Mouse (Mus musculus): ENCODE data around the gene Cnst. TPM values are rescaled to one million over a fixed set of nuclear protein-coding genes. Genes with fewer than 3 reads are reported as not detected.

Cnst gene
- polyA plus RNA-seq, 1 experiment from 2014 or later = 20.5 TPM

GRCm38 (mm10) chr1:179556921-179557320 is 10.8 kb downstream of the Cnst start:
- Histone ChIP-seq H3K9me3 (replicated peaks) (no peaks in the 10 kb centered on the region), H3K4me1 (replicated peaks) (peaks cover 20% of the 10 kb centered on the region), H3K9ac (no peak overlapping the region), H3K27me3 (replicated peaks) (no peaks in the 10 kb centered on the region), H3K36me3 (no peaks in the 10 kb centered on the region), H3K27ac (ENCODE audit: poor library complexity, severe bottlenecking) (no peak overlapping the region), H3K4me2 (no peak overlapping the region), H3K4me3 (no peak overlapping the region)
- ATAC-seq (ENCODE audit: insufficient number of reproducible peaks, low FRiP score) = no peak
- WGBS = 85% methylated on average over 3 of the region's 3 CpGs

- H3K9me3 ChIP-seq (replicated peaks) = no peaks in the 10 kb centered on the region
- WGBS = 78% methylated on average over 11 of the region's 11 CpGs
- no peak for ATAC-seq (ENCODE audit: insufficient number of reproducible peaks, low FRiP score)
- H3K4me3 ChIP-seq = no peak overlapping the region
- peaks cover 4% of the 10 kb centered on the region; the same call in 1 of the 2 replicates for H3K4me1 ChIP-seq (replicated peaks)
- H3K36me3 ChIP-seq = no peaks in the 10 kb centered on the region
- H3K27ac ChIP-seq (ENCODE audit: poor library complexity, severe bottlenecking) = no peak overlapping the region
- H3K9ac ChIP-seq = no peak overlapping the region
- H3K27me3 ChIP-seq (replicated peaks) = no peaks in the 10 kb centered on the region
- no peak overlapping the region for H3K4me2 ChIP-seq
Measured at GRCm38 (mm10) chr1:179559446-179560194, 13.4 kb downstream of the Cnst start.

GRCm38 (mm10) chr1:179560845-179561430 is 14.8 kb downstream of the Cnst start:
- 93% methylated on average over 6 of the region's 6 CpGs for WGBS
- H3K4me2 ChIP-seq = no peak overlapping the region
- no peak overlapping the region for H3K27ac ChIP-seq (ENCODE audit: poor library complexity, severe bottlenecking)
- peaks cover 4% of the 10 kb centered on the region; the same call in 1 of the 2 replicates for H3K4me1 ChIP-seq (replicated peaks)
- H3K9me3 ChIP-seq (replicated peaks) = no peaks in the 10 kb centered on the region
- no peak for ATAC-seq (ENCODE audit: insufficient number of reproducible peaks, low FRiP score)
- no peak overlapping the region for H3K4me3 ChIP-seq
- no peaks in the 10 kb centered on the region for H3K27me3 ChIP-seq (replicated peaks)
- no peaks in the 10 kb centered on the region for H3K36me3 ChIP-seq
- no peak overlapping the region for H3K9ac ChIP-seq

- H3K4me1 ChIP-seq (replicated peaks) = peaks cover 15% of the 10 kb centered on the region
- 83% methylated on average over 4 of the region's 4 CpGs for WGBS
- H3K36me3 ChIP-seq = no peaks in the 10 kb centered on the region
- H3K27me3 ChIP-seq (replicated peaks) = no peaks in the 10 kb centered on the region
- H3K9me3 ChIP-seq (replicated peaks) = no peaks in the 10 kb centered on the region
- ATAC-seq (ENCODE audit: insufficient number of reproducible peaks, low FRiP score) = no peak
- no peak overlapping the region for H3K4me2 ChIP-seq
- H3K27ac ChIP-seq (ENCODE audit: poor library complexity, severe bottlenecking) = no peak overlapping the region
- no peak overlapping the region for H3K9ac ChIP-seq
- no peak overlapping the region for H3K4me3 ChIP-seq
Measured at GRCm38 (mm10) chr1:179563211-179563610, 17.0 kb downstream of the Cnst start.

- ATAC-seq (ENCODE audit: insufficient number of reproducible peaks, low FRiP score) = no peak
- Histone ChIP-seq H3K4me3 (no peak overlapping the region), H3K9me3 (replicated peaks) (no peaks in the 10 kb centered on the region), H3K36me3 (no peaks in the 10 kb centered on the region), H3K4me1 (replicated peaks) (peaks cover 22% of the 10 kb centered on the region), H3K27me3 (replicated peaks) (no peaks in the 10 kb centered on the region), H3K9ac (no peak overlapping the region), H3K27ac (ENCODE audit: poor library complexity, severe bottlenecking) (no peak overlapping the region), H3K4me2 (no peak overlapping the region)
- 89% methylated on average over 5 of the region's 5 CpGs for WGBS
Measured at GRCm38 (mm10) chr1:179563926-179564325, 17.8 kb downstream of the Cnst start.

DNA sequence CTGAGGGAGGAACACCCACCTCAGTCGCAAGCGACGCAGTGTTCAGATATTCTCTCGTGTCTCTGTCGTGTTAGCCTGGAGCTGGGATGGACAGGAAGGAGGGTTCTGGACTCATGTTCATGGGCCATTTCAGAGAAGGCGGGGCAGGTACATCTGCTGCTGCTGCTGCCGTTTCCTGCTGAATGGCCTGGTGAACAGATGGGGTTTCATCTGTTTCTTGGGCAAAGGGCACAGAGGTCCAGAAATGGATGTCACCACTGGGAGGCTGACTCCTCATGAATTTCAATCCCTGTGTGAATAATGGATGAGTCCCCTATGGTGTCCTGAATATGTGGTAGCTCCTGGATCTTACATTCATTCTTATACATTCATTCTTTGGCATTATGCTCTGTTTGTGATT is 21.4 kb downstream of the Cnst start:
- H3K4me2 ChIP-seq = no peak overlapping the region
- no peak for ATAC-seq (ENCODE audit: insufficient number of reproducible peaks, low FRiP score)

DNA sequence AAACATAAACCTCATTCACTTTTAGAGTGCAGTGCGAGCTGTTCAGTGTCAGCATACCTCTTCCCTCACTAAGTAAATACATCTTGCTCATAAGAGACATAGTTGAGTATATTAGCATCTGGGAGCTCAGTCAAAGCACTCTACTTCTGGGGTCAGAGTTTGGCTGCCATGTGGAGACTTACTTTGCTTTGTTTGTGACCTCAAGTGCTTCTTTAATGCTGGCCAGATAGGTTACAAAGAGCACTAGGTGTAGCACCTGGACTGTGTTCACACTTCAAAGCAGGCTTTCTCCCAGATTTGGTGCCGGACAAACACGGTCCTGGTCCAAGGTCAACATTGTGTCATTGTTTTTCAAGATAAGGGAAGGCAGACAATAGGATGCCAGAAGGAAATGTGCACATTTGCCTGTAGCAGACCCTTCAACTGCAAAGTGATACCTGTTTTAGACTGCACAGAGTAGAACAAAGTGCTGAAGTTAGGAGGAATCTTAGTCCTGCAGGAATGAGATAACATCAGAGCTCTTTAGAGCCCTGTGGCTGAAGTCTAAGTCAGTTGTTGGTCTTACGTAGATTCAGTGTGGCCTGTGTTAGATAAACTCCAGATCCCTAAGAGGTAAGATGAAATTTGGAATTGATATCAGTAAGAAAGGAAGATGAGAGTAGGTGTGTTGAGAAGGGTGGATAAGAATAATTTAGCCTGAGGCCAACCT is 22.7 kb downstream of the Cnst start:
- Histone ChIP-seq H3K4me1 (replicated peaks) (peaks cover 32% of the 10 kb centered on the region), H3K9me3 (replicated peaks) (no peaks in the 10 kb centered on the region), H3K36me3 (no peaks in the 10 kb centered on the region), H3K4me3 (no peak overlapping the region), H3K9ac (no peak overlapping the region), H3K4me2 (no peak overlapping the region), H3K27me3 (replicated peaks) (no peaks in the 10 kb centered on the region), H3K27ac (ENCODE audit: poor library complexity, severe bottlenecking) (peak overlapping the region; percentile 16; the same call in 1 of the 2 replicates)
- 36% methylated on average over 4 of the region's 4 CpGs for WGBS
- no peak for ATAC-seq (ENCODE audit: insufficient number of reproducible peaks, low FRiP score)

More for the DNA sequence above, 21.4 kb downstream of the Cnst start:
- H3K27ac ChIP-seq (ENCODE audit: poor library complexity, severe bottlenecking) = no peak overlapping the region
- no peaks in the 10 kb centered on the region for H3K9me3 ChIP-seq (replicated peaks)
- H3K4me3 ChIP-seq = no peak overlapping the region
- no peaks in the 10 kb centered on the region for H3K36me3 ChIP-seq
- WGBS = 79% methylated on average over 7 of the region's 7 CpGs
- H3K27me3 ChIP-seq (replicated peaks) = no peaks in the 10 kb centered on the region
- peaks cover 30% of the 10 kb centered on the region for H3K4me1 ChIP-seq (replicated peaks)
- H3K9ac ChIP-seq = no peak overlapping the region

GRCm38 (mm10) chr1:179570482-179570881 is 24.3 kb downstream of the Cnst start:
- Histone ChIP-seq H3K4me3 (no peak overlapping the region), H3K4me2 (no peak overlapping the region), H3K9ac (no peak overlapping the region), H3K9me3 (replicated peaks) (no peaks in the 10 kb centered on the region), H3K27me3 (replicated peaks) (no peaks in the 10 kb centered on the region), H3K27ac (ENCODE audit: poor library complexity, severe bottlenecking) (no peak overlapping the region), H3K36me3 (no peaks in the 10 kb centered on the region), H3K4me1 (replicated peaks) (peaks cover 37% of the 10 kb centered on the region)
- WGBS = 89% methylated on average over 1 of the region's 1 CpGs
- ATAC-seq (ENCODE audit: insufficient number of reproducible peaks, low FRiP score) = no peak

DNA sequence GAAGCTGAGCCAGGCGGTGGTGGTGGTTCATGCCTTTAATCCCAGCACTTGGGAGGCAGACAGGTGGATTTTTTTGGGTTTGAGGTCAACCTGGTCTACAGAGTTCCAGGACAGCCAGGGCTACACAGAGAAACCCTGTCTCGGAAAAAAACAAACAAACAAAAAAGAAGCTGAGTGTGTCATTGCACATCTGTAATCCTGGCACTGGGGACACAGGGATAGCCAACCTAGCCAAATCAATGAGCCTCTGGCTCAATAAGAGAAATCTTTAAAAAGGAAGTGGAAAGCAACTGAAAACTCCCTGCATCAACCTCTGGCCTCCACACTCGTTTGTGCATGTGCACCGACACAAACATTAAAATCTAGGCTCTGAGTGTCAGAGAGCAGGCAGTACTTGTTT is 25.5 kb downstream of the Cnst start:
- peaks cover 33% of the 10 kb centered on the region for H3K4me1 ChIP-seq (replicated peaks)
- no peak overlapping the region for H3K4me2 ChIP-seq
- no peak overlapping the region for H3K27ac ChIP-seq (ENCODE audit: poor library complexity, severe bottlenecking)
- ATAC-seq (ENCODE audit: insufficient number of reproducible peaks, low FRiP score) = no peak
- no peak overlapping the region for H3K4me3 ChIP-seq
- H3K36me3 ChIP-seq = no peaks in the 10 kb centered on the region
- WGBS = 90% methylated on average over 4 of the region's 4 CpGs
- H3K9ac ChIP-seq = no peak overlapping the region
- no peaks in the 10 kb centered on the region for H3K27me3 ChIP-seq (replicated peaks)
- no peaks in the 10 kb centered on the region for H3K9me3 ChIP-seq (replicated peaks)

DNA sequence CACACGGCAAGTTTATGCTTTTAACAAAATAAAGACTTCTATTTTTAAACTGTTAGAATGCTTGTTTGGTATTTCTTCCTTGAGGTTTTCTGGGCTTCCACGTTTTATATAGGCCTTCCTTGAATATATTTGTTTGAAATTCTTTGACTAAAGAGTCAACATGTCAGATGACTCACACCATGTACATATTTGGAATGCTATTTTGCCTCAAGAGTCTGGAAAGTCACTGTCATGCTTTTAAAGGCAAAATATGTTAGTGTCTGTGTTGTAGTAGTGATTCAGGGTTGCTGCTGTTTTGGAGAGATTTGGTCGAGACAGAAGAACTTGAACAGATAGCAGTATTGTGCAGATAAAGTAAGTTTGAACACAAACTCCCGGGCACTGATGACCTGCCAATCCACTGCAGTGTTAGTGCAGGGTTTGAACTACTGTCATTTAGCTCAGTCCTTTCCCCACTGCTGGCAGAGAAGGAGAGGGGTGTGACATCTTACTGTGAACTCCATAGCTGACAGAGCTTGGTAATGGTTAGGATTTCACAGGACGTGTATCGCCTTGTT is 27.6 kb downstream of the Cnst start:
- ATAC-seq (ENCODE audit: insufficient number of reproducible peaks, low FRiP score) = no peak
- Histone ChIP-seq H3K36me3 (no peaks in the 10 kb centered on the region), H3K9me3 (replicated peaks) (no peaks in the 10 kb centered on the region), H3K4me3 (no peak overlapping the region), H3K4me1 (replicated peaks) (peaks cover 17% of the 10 kb centered on the region), H3K27me3 (replicated peaks) (no peaks in the 10 kb centered on the region), H3K9ac (no peak overlapping the region), H3K4me2 (no peak overlapping the region), H3K27ac (ENCODE audit: poor library complexity, severe bottlenecking) (no peak overlapping the region)
- WGBS = 56% methylated on average over 6 of the region's 6 CpGs

DNA sequence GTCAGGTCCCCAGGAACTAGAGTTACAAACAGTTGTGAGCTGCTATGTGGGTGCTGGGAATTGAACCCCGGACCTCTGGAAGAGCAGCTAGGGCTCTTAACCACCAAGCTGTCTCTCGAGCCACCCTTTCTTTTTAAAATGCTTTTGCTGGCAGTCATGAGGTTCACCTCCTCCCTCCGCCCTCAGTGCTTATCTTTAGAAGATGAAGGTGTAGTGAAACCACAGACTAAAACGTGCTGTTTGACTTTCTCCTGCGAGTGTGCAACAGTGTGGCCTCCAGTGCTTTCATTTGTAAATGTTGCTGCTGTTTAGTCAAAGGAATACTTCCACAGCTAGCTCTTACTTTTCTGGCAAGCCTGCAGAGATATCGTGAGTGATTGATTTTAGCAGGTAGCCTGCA is 32.5 kb downstream of the Cnst start:
- H3K4me2 ChIP-seq = no peak overlapping the region
- peaks cover 17% of the 10 kb centered on the region for H3K36me3 ChIP-seq
- no peak overlapping the region for H3K27ac ChIP-seq (ENCODE audit: poor library complexity, severe bottlenecking)
- no peaks in the 10 kb centered on the region for H3K9me3 ChIP-seq (replicated peaks)
- 68% methylated on average over 6 of the region's 6 CpGs for WGBS
- H3K4me1 ChIP-seq (replicated peaks) = peaks cover 21% of the 10 kb centered on the region
- no peak for ATAC-seq (ENCODE audit: insufficient number of reproducible peaks, low FRiP score)
- H3K4me3 ChIP-seq = no peak overlapping the region
- H3K27me3 ChIP-seq (replicated peaks) = no peaks in the 10 kb centered on the region
- H3K9ac ChIP-seq = no peak overlapping the region
